Mouse (Mus musculus) embryonic facial prominence, embryonic 15.5 days (tissue): ENCODE data around the gene Mdc1. TPM values are rescaled to one million over a fixed set of nuclear protein-coding genes. Genes with fewer than 3 reads are reported as not detected.
A peak's percentile ranks its signal among the peaks of the same experiment; 100 is the strongest.

Source experiments
- ATAC-seq: fragments of 200-750 bp; cut with Nextera tagmentation; 2 replicates; pipeline ENCODE4 v1.8.0; 2017; ENCODE audit warnings: low read depth, moderate TSS enrichment; ENCODE audit not compliant: insufficient number of reproducible peaks, low FRiP score, low TSS enrichment
- H3K27ac ChIP-seq: fragments of 300-500 bp; sonication (generic); replicated peaks from 2 replicates; pipeline ENCODE4 v1.5.1; 2015; ENCODE audit warnings: mild to moderate bottlenecking, inconsistent platforms
- H3K27me3 ChIP-seq: fragments of 300-500 bp; sonication (generic); 2 replicates; pipeline ENCODE4 v1.6.1; 2015; ENCODE audit warnings: inconsistent platforms
- H3K36me3 ChIP-seq: fragments of 300-500 bp; sonication (generic); 2 replicates; pipeline ENCODE4 v1.6.1; 2015; ENCODE audit warnings: mild to moderate bottlenecking, inconsistent platforms
- H3K4me1 ChIP-seq: fragments of 300-500 bp; sonication (generic); 2 replicates; pipeline ENCODE4 v1.6.1; 2015; ENCODE audit warnings: inconsistent platforms
- H3K4me2 ChIP-seq: fragments of 300-500 bp; sonication (generic); replicated peaks from 2 replicates; pipeline ENCODE4 v1.6.1; 2015; ENCODE audit warnings: mild to moderate bottlenecking, inconsistent platforms
- H3K4me3 ChIP-seq: fragments of 300-500 bp; sonication (generic); replicated peaks from 2 replicates; pipeline ENCODE4 v1.5.1; 2015; ENCODE audit warnings: mild to moderate bottlenecking, inconsistent platforms
- H3K9ac ChIP-seq: fragments of 300-500 bp; sonication (generic); 2 replicates; pipeline ENCODE4 v1.6.1; 2015; ENCODE audit warnings: inconsistent platforms
- H3K9me3 ChIP-seq: fragments of 300-500 bp; sonication (generic); replicated peaks from 2 replicates; pipeline ENCODE4 v1.6.1; 2016; ENCODE audit warnings: inconsistent platforms
- WGBS: fragments of 180-500 bp; shearing (Covaris S2); methylation state at CpG from one replicate; pipeline ENCODE4 v1.1.7; 2015; 5-methylcytosine and 5-hydroxymethylcytosine counted together
- polyA plus RNA-seq: library from polyadenylated mRNA; unstranded; fragments of >200 nt; fragmentation: Nextera tagmentation; extraction: Ambion mirVana; gene quantifications from 2 replicates; pipeline ENCODE4 v1.2.1, GENCODE M21; 2015

Gene Mdc1
- polyA plus RNA-seq, 1 experiment from 2014 or later: 16.1 TPM

GRCm38 (mm10) chr17:35869346-35870067, 28.2 kb downstream of the Mdc1 start:
- H3K27me3 ChIP-seq: no peaks in the 10 kb centered on the region
- H3K27ac ChIP-seq: peak overlapping the region; percentile 78
- peak overlapping the region; percentile 37; the same call in 1 of the 2 replicates for H3K9ac ChIP-seq
- peaks cover 68% of the 10 kb centered on the region for H3K4me1 ChIP-seq
- 3% methylated on average over 7 of the region's 7 CpGs for WGBS
- no peaks in the 10 kb centered on the region for H3K9me3 ChIP-seq
- H3K4me2 ChIP-seq: peak overlapping the region; percentile 77
- no peak for ATAC-seq
- peaks cover 21% of the 10 kb centered on the region for H3K36me3 ChIP-seq
- peak overlapping the region; percentile 72 for H3K4me3 ChIP-seq

- Histone ChIP-seq H3K27ac (peak overlapping the region; percentile 78), H3K4me1 (peaks cover 60% of the 10 kb centered on the region), H3K9me3 (no peaks in the 10 kb centered on the region), H3K4me2 (peak overlapping the region; percentile 77), H3K4me3 (peak overlapping the region; percentile 72), H3K27me3 (no peaks in the 10 kb centered on the region), H3K36me3 (peaks cover 30% of the 10 kb centered on the region), H3K9ac (peak overlapping the region; percentile 35)
- no peak for ATAC-seq
- 36% methylated on average over 9 of the region's 9 CpGs for WGBS
These were observed 29.0 kb downstream of the Mdc1 start for GRCm38 (mm10) chr17:35870151-35870883.

- 79% methylated on average over 8 of the region's 8 CpGs for WGBS
- no peak for ATAC-seq
- Histone ChIP-seq H3K4me2 (peak overlapping the region; percentile 77), H3K27ac (peak overlapping the region; percentile 78; the same call in 1 of the 2 replicates), H3K36me3 (peaks cover 35% of the 10 kb centered on the region), H3K4me1 (peaks cover 60% of the 10 kb centered on the region), H3K4me3 (peak overlapping the region; percentile 72), H3K9ac (no peak overlapping the region), H3K9me3 (no peaks in the 10 kb centered on the region), H3K27me3 (no peaks in the 10 kb centered on the region)
These were observed 29.8 kb downstream of the Mdc1 start for GRCm38 (mm10) chr17:35870884-35871696.

GRCm38 (mm10) chr17:35873774-35874519, 32.6 kb downstream of the Mdc1 start:
- Histone ChIP-seq H3K36me3 (peaks cover 44% of the 10 kb centered on the region), H3K9ac (no peak overlapping the region), H3K27me3 (no peaks in the 10 kb centered on the region), H3K4me1 (peaks cover 37% of the 10 kb centered on the region), H3K4me3 (0 out of 2 replicates have a peak overlapping the region, but pooled peaks have one; percentile 4), H3K9me3 (no peaks in the 10 kb centered on the region), H3K4me2 (peak overlapping the region; percentile 19; the same call in 1 of the 2 replicates), H3K27ac (peak overlapping the region; percentile 51; the same call in 1 of the 2 replicates)
- no peak; the same call in 1 of the 2 replicates for ATAC-seq
- WGBS: 30% methylated on average over 21 of the region's 21 CpGs

- H3K9ac ChIP-seq: no peak overlapping the region
- no peaks in the 10 kb centered on the region for H3K9me3 ChIP-seq
- no peak overlapping the region for H3K27ac ChIP-seq
- H3K27me3 ChIP-seq: no peaks in the 10 kb centered on the region
- peaks cover 32% of the 10 kb centered on the region for H3K4me1 ChIP-seq
- no peak overlapping the region for H3K4me3 ChIP-seq
- no peak overlapping the region for H3K4me2 ChIP-seq
- ATAC-seq: no peak
- WGBS: 74% methylated on average over 6 of the region's 6 CpGs
- H3K36me3 ChIP-seq: peaks cover 44% of the 10 kb centered on the region
These were observed 33.4 kb downstream of the Mdc1 start for GRCm38 (mm10) chr17:35874721-35875120.

GRCm38 (mm10) chr17:35879245-35880057, 38.1 kb downstream of the Mdc1 start, which contains the start of gene Dhx16:
TSS of gene Dhx16 (plus strand) at chr17:35879819.
- ATAC-seq: peak; percentile 89

GRCm38 (mm10) chr17:35882924-35883323, 41.6 kb downstream of the Mdc1 start:
- ATAC-seq: no peak
- Histone ChIP-seq H3K27ac (no peak overlapping the region), H3K27me3 (no peaks in the 10 kb centered on the region), H3K9me3 (no peaks in the 10 kb centered on the region), H3K36me3 (peaks cover 59% of the 10 kb centered on the region), H3K9ac (no peak overlapping the region), H3K4me3 (no peak overlapping the region), H3K4me2 (no peak overlapping the region), H3K4me1 (peaks cover 13% of the 10 kb centered on the region)
- 92% methylated on average over 17 of the region's 17 CpGs for WGBS

More at GRCm38 (mm10) chr17:35879245-35880057, 38.1 kb downstream of the Mdc1 start, which contains the start of gene Dhx16:
- H3K27ac ChIP-seq: peak within 1 kb of the TSS; percentile 66
- H3K4me3 ChIP-seq: peak within 1 kb of the TSS; percentile 97
- WGBS: 5% methylated on average over 66 of the region's 66 CpGs
- peak within 1 kb of the TSS; percentile 90 for H3K9ac ChIP-seq
- no peaks in the 10 kb centered on the region for H3K9me3 ChIP-seq
- H3K36me3 ChIP-seq: peaks cover 51% of the 10 kb centered on the region
- peak within 1 kb of the TSS; percentile 72 for H3K4me2 ChIP-seq
- H3K27me3 ChIP-seq: no peaks in the 10 kb centered on the region
- H3K4me1 ChIP-seq: peaks cover 13% of the 10 kb centered on the region

- ATAC-seq: no peak
- Histone ChIP-seq H3K4me2 (no peak overlapping the region), H3K9ac (no peak overlapping the region), H3K27ac (no peak overlapping the region), H3K27me3 (no peaks in the 10 kb centered on the region), H3K9me3 (no peaks in the 10 kb centered on the region), H3K4me1 (peaks cover 13% of the 10 kb centered on the region), H3K36me3 (peaks cover 68% of the 10 kb centered on the region), H3K4me3 (no peak overlapping the region)
- 94% methylated on average over 14 of the region's 14 CpGs for WGBS
These were observed 42.5 kb downstream of the Mdc1 start for GRCm38 (mm10) chr17:35883777-35884176.

- no peaks in the 10 kb centered on the region for H3K27me3 ChIP-seq
- no peak overlapping the region for H3K4me2 ChIP-seq
- no peak overlapping the region for H3K4me3 ChIP-seq
- 78% methylated on average over 11 of the region's 17 CpGs for WGBS
- no peaks in the 10 kb centered on the region for H3K4me1 ChIP-seq
- peaks cover 88% of the 10 kb centered on the region for H3K36me3 ChIP-seq
- ATAC-seq: no peak
- H3K27ac ChIP-seq: no peak overlapping the region
- no peak overlapping the region for H3K9ac ChIP-seq
- H3K9me3 ChIP-seq: no peaks in the 10 kb centered on the region
These were observed 46.4 kb downstream of the Mdc1 start for GRCm38 (mm10) chr17:35887725-35888124.
